Mouse (Mus musculus): ENCODE results near the gene Slc9a6. TPM values are rescaled to one million over a fixed set of nuclear protein-coding genes. Genes with fewer than 3 reads are reported as not detected.

The Slc9a6 gene
- total and polyA plus RNA-seq, 3 experiments, result 5.2 to 7.6 (median 5.3) TPM

DNA sequence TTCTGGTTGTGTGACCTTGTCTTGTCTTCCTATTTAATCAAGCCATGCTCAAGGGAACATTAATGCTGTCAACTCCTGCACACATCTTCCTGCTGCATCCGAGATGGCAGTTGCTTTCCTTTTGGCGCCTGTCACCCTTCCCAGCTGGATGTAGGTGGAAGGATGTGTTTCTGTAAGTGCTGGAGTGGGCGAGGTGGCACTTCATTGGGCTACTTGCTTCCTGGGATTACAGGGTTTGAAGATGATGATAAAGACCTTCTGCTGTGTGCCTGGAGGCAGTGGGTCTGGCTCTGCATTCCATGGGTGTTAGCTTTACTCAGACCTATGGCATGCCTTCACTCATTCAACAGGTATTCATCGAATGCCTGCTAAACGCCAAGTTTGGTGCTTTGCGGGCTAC, 68.2 kb downstream of the Slc9a6 start:
- no peaks in the 10 kb centered on the region for H3K27me3 ChIP-seq (replicated peaks)
- in situ Hi-C loops (cut with MboI; ENCODE audit: low pct_ligation_motif_present, low pct_unique_long_range_greater_than_20kb, low sequenced_read_pairs), result no loop called here
- H3K4me3 ChIP-seq (replicated peaks in 1 of 3; ENCODE audit: low read depth in 2 of 3, low read length in 2 of 3, poor library complexity in 1 of 3), result no peak overlapping the region
- no peak overlapping the region for H3K4me2 ChIP-seq (ENCODE audit: insufficient read depth, low read depth, poor library complexity, severe bottlenecking)
- TF ChIP-seq UBTF (IDR thresholded peaks at IDR 0.05; ENCODE audit: low read depth, low read length) (no peak), JUND (conservative IDR thresholded peaks at IDR 0.05; ENCODE audit: low read depth, low read length) (no peak), CTCF (conservative IDR thresholded peaks at IDR 0.05 in 1 of 2, IDR thresholded peaks at IDR 0.05 in 1 of 2; ENCODE audit: low read depth in 2 of 2, low read length in 2 of 2) (no peak), EP300 (IDR thresholded peaks at IDR 0.05; ENCODE audit: low read length) (no peak), NELFE (IDR thresholded peaks at IDR 0.05; ENCODE audit: low read depth, low read length) (no peak), NRF1 (IDR thresholded peaks at IDR 0.05; ENCODE audit: low read depth, low read length) (no peak), ZNF384 (IDR thresholded peaks at IDR 0.05; ENCODE audit: low read depth, low read length) (no peak), TBP (conservative IDR thresholded peaks at IDR 0.05; ENCODE audit: low read depth, low read length) (no peak), ELF1 (IDR thresholded peaks at IDR 0.05; ENCODE audit: low read depth, low read length) (no peak), TCF12 (IDR thresholded peaks at IDR 0.05; ENCODE audit: low read depth, low read length) (no peak), ETS1 (conservative IDR thresholded peaks at IDR 0.05; ENCODE audit: low read depth, low read length) (no peak), ZKSCAN1 (IDR thresholded peaks at IDR 0.05; ENCODE audit: borderline replicate concordance, low read depth, low read length) (no peak), KAT2A (IDR thresholded peaks at IDR 0.05; ENCODE audit: insufficient replicate concordance, low read length) (no peak), MXI1 (IDR thresholded peaks at IDR 0.05; ENCODE audit: low read depth, low read length) (no peak), POLR2AphosphoS2 (IDR thresholded peaks at IDR 0.05; ENCODE audit: low read depth, low read length) (no peak), SIN3A (IDR thresholded peaks at IDR 0.05; ENCODE audit: low read length) (no peak), CHD1 (IDR thresholded peaks at IDR 0.05; ENCODE audit: low read depth, low read length) (no peak), IRF4 (IDR thresholded peaks at IDR 0.05; ENCODE audit: low read depth, low read length) (no peak)
- H3K9me3 ChIP-seq (replicated peaks; ENCODE audit: low read length), result no peaks in the 10 kb centered on the region
- H3K27ac ChIP-seq (ENCODE audit: insufficient read depth, low read depth), result no peak overlapping the region
- dilution Hi-C loops (cut with MboI; ENCODE audit: extremely low pct_ligation_motif_present, extremely low pct_unique_long_range_greater_than_20kb, low sequenced_read_pairs), result no loop called here
- no peak overlapping the region for H3K9ac ChIP-seq (ENCODE audit: insufficient read depth, low read depth)
- no peak for DNase-seq (ENCODE audit: extremely low read depth)
- no peaks in the 10 kb centered on the region for H3K79me2 ChIP-seq (replicated peaks; ENCODE audit: control insufficient read depth, extremely low read depth, insufficient read depth, poor library complexity, severe bottlenecking)
- no peaks in the 10 kb centered on the region for H3K36me3 ChIP-seq (replicated peaks in 1 of 2; ENCODE audit: control insufficient read depth in 1 of 2, insufficient read depth in 1 of 2, low read length in 1 of 2)
- H3K4me1 ChIP-seq (ENCODE audit: control insufficient read depth in 1 of 2, insufficient read depth in 2 of 2), result no peaks in the 10 kb centered on the region

- in situ Hi-C loops (cut with MboI; ENCODE audit: low pct_ligation_motif_present, low pct_unique_long_range_greater_than_20kb, low sequenced_read_pairs), result no loop called here
- dilution Hi-C loops (cut with MboI; ENCODE audit: extremely low pct_ligation_motif_present, extremely low pct_unique_long_range_greater_than_20kb, low sequenced_read_pairs), result no loop called here
- no peak overlapping the region for H3K4me2 ChIP-seq (ENCODE audit: insufficient read depth, low read depth, poor library complexity, severe bottlenecking)
Measured at GRCm38 (mm10) chrX:56679066-56679465, 69.5 kb downstream of the Slc9a6 start.

More at GRCm38 (mm10) chrX:56679066-56679465, 69.5 kb downstream of the Slc9a6 start:
- no peak overlapping the region for H3K9ac ChIP-seq (ENCODE audit: insufficient read depth, low read depth)
- H3K9me3 ChIP-seq (replicated peaks; ENCODE audit: low read length), result no peaks in the 10 kb centered on the region
- H3K27ac ChIP-seq (ENCODE audit: insufficient read depth, low read depth), result no peak overlapping the region
- H3K4me1 ChIP-seq (ENCODE audit: control insufficient read depth in 1 of 2, insufficient read depth in 2 of 2), result no peaks in the 10 kb centered on the region
- no peak overlapping the region for H3K4me3 ChIP-seq (replicated peaks in 1 of 3; ENCODE audit: low read depth in 2 of 3, low read length in 2 of 3, poor library complexity in 1 of 3)
- no peaks in the 10 kb centered on the region for H3K27me3 ChIP-seq (replicated peaks)
- TF ChIP-seq ZC3H11A (IDR thresholded peaks at IDR 0.05; ENCODE audit: low read depth, low read length), result no peak
- TF ChIP-seq EP300 (IDR thresholded peaks at IDR 0.05; ENCODE audit: low read length), result no peak
- no peak for TF ChIP-seq UBTF (IDR thresholded peaks at IDR 0.05; ENCODE audit: low read depth, low read length)
- no peaks in the 10 kb centered on the region for H3K79me2 ChIP-seq (replicated peaks; ENCODE audit: control insufficient read depth, extremely low read depth, insufficient read depth, poor library complexity, severe bottlenecking)
- DNase-seq (ENCODE audit: extremely low read depth), result no peak
- no peaks in the 10 kb centered on the region for H3K36me3 ChIP-seq (replicated peaks in 1 of 2; ENCODE audit: control insufficient read depth in 1 of 2, insufficient read depth in 1 of 2, low read length in 1 of 2)
